Mouse (Mus musculus) CH12.LX (cell line): ENCODE measurements at regions not wholly inside any gene's neighbourhood (a gene's known extent, or its start where the extent isn't known, plus 50 kb on each side); places are given as distances from the start of the nearest gene placed in this dataset.

Experiments used
- CTCF ChIP-seq, 2 experiments: IDR thresholded peaks in 1 of 2; conservative IDR thresholded peaks in 1 of 2; 2 replicates each; pipeline ENCODE4 v1.5.1; 2011 to 2012; ENCODE audit warnings: low read depth in 2 of 2, low read length in 2 of 2, improper control_type of control experiment in 1 of 2, inconsistent platforms in 1 of 2, mild to moderate bottlenecking in 1 of 2, moderate library complexity in 1 of 2
- EP300 ChIP-seq: IDR thresholded peaks from 2 replicates; pipeline ENCODE4 v1.6.1; 2011; ENCODE audit warnings: low read length, improper control_type of control experiment
- ETS1 ChIP-seq: conservative IDR thresholded peaks from 2 replicates; pipeline ENCODE4 v1.6.1; 2012; ENCODE audit warnings: low read depth, mild to moderate bottlenecking, inconsistent platforms, low read length, improper control_type of control experiment, moderate library complexity
- GABPA ChIP-seq: IDR thresholded peaks from 2 replicates; pipeline ENCODE4 v1.6.1; 2012; ENCODE audit warnings: low read depth, low read length, improper control_type of control experiment, inconsistent platforms; ENCODE audit not compliant: insufficient replicate concordance
- MAFK ChIP-seq: IDR thresholded peaks from 2 replicates; pipeline ENCODE4 v1.6.1; 2011; ENCODE audit warnings: low read length, improper control_type of control experiment; ENCODE audit not compliant: insufficient replicate concordance
- MAX ChIP-seq: IDR thresholded peaks from 2 replicates; pipeline ENCODE4 v1.6.1; 2011; ENCODE audit warnings: low read length, improper control_type of control experiment
- MAZ ChIP-seq: IDR thresholded peaks from 2 replicates; pipeline ENCODE4 v1.6.1; 2012; ENCODE audit warnings: low read depth, mild to moderate bottlenecking, inconsistent platforms, low read length, improper control_type of control experiment, moderate library complexity
- MYC ChIP-seq: IDR thresholded peaks from 2 replicates; pipeline ENCODE4 v1.6.1; 2011; ENCODE audit warnings: low read depth, mild to moderate bottlenecking, improper control_type of control experiment, low read length
- NRF1 ChIP-seq: IDR thresholded peaks from 2 replicates; pipeline ENCODE4 v1.6.1; 2014; ENCODE audit warnings: low read depth, mild to moderate bottlenecking, inconsistent platforms, low read length, improper control_type of control experiment, moderate library complexity
- POLR2A ChIP-seq: IDR thresholded peaks from 2 replicates; pipeline ENCODE4 v1.6.1; 2011; ENCODE audit warnings: low read depth, mild to moderate bottlenecking, improper control_type of control experiment, low read length
- ZKSCAN1 ChIP-seq: IDR thresholded peaks from 2 replicates; pipeline ENCODE4 v1.6.1; 2012; ENCODE audit warnings: low read depth, inconsistent platforms, low read length, improper control_type of control experiment, borderline replicate concordance

DNA sequence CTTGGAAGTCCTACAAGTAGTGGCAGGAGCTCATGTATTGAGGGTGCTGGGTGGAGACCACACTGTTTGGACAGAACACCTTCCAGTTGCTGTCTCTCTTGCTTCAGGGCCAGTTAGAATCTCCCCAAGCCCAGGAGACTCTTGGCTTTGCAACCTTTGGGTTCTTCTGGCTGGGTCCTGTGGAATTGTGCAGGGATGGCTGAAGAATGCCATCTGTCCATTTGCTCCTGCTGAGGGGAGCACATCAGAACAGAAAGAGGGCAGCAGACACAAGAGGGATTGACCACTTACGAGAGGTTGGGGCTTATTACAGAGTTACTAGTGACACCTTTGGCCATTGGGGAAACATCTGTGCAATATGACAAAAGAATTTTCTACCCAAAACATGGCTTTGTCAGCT is 145.1 kb downstream of the Rps24 start:
- TF ChIP-seq ZKSCAN1 (no peak), CTCF (conservative IDR thresholded peaks at IDR 0.05 in 1 of 2, IDR thresholded peaks at IDR 0.05 in 1 of 2; ENCODE audit: low read depth in 2 of 2, low read length in 2 of 2) (no peak), EP300 (no peak), MAX (no peak), MYC (no peak), POLR2A (no peak), ETS1 (no peak), MAFK (no peak), MAZ (no peak), GABPA (no peak), NRF1 (no peak)
